Mouse (Mus musculus): ENCODE measurements around the gene Eif2ak3. TPM values are rescaled to one million over a fixed set of nuclear protein-coding genes. Genes with fewer than 3 reads are reported as not detected.
"Not testable (repeated sequence)": the region's sequence is repeated elsewhere in the genome, so short reads cannot be mapped to it uniquely, and the experiment has no call there.

The Eif2ak3 gene
- total RNA-seq (2021) = 1 to 10 TPM; 7.9 to 9.3 TPM

GRCm38 (mm10) chr6:70844002-70844804 lies at the start of gene Eif2ak3:
Eif2ak3 (plus strand) TSS chr6:70844515.
- intact Hi-C loops (cut with DNase I) = loop anchor here (2.0 kb wide), 1 partner anchor 37 kb away; no protein-coding TSS in a partner anchor
- DNase-seq (ENCODE audit: low spot score) = peak; percentile 99

DNA sequence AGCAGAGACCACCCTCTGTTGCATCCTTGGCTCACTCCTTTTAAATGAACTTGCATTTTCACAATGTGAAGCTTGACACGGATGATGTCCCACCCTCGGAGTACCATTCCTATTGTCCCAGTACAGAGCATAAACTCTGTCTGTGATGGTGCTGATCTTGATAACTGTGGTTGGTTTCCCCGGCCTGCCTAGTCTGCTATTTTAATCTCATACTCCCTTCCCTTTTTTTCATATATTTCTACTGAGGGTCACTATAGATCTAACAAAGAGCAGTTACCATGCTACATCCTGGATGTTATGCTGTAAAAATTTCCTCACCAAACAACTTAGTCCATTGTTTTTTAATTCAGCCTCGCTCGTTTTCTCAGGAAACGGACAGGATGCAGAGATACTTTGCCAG lies 47.4 kb upstream of the Eif2ak3 start:
- intact Hi-C loops (cut with DNase I) = no loop called here
- DNase-seq (ENCODE audit: low spot score) = no peak

DNA sequence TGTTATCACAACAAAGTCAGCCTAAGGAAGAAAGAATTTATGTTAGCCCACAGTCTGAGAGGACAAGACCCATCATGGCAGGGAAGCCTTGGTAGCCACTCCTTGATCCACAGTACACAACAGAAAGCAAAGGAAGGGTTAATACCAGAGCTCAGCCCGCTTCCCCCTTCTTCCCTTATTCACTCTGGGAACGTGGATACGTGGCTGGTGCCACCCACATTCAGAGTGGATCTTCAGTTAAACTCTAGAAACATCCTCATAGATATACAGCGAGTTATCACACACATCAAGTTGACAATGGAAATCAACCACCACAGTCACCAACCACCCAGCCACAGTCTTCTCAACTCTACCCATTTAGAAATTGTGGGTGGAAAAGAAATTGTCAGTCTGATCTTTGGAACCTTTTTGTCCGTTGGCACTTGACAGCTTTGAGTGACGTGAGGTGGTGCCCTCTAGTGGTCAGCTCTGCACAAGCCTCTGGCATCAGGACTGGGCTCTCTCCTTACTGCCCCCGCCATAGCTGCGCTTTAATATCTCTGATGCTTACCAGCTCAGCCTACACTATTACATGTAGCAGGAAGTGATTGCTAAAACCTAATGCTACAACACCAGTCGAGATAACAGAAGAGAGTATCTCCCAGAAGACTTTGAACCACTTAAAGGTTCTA lies 46.6 kb upstream of the Eif2ak3 start:
- intact Hi-C loops (cut with DNase I) = no loop called here
- no peak for DNase-seq (ENCODE audit: low spot score)

DNA sequence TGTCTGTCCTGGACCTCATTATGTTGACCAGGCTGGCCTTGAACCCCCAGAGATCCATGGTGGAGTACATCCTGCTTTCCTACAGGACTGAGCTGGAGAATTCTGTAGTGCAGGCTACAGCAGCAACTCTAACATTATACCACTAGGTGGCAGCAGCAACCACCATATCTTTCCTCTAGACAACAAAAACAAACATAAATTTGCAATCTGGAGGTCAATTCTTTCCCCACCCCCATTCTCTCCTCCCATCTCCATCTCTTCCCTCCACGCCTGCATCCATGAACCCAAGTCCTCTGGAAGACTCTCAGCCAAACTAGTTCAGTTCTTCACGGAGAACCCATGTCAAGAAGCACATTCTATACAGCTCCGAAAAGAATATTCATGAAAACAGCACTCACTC lies 39.7 kb upstream of the Eif2ak3 start:
- DNase-seq (ENCODE audit: low spot score) = no peak
- intact Hi-C loops (cut with DNase I) = no loop called here

DNA sequence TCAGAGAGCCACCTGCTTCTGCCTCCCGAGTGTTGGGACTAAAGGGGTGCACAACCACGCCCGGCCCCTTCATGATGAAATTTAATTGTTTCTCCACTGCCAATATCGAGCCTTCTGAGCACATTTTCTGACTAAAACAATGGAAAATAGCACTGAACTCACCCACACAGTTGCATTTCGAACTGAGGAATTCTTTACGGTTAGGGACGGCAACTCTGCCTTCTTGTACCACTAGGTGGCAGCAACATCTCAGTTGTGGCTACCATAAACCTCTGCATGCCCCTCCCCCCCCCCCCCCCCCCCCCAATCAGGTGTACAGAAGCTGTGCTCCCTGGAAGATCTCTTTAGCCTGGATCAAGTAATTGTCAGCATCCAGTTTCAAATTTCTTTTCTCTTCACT lies 39.0 kb upstream of the Eif2ak3 start:
- intact Hi-C loops (cut with DNase I) = no loop called here
- DNase-seq (ENCODE audit: low spot score) = no peak

DNA sequence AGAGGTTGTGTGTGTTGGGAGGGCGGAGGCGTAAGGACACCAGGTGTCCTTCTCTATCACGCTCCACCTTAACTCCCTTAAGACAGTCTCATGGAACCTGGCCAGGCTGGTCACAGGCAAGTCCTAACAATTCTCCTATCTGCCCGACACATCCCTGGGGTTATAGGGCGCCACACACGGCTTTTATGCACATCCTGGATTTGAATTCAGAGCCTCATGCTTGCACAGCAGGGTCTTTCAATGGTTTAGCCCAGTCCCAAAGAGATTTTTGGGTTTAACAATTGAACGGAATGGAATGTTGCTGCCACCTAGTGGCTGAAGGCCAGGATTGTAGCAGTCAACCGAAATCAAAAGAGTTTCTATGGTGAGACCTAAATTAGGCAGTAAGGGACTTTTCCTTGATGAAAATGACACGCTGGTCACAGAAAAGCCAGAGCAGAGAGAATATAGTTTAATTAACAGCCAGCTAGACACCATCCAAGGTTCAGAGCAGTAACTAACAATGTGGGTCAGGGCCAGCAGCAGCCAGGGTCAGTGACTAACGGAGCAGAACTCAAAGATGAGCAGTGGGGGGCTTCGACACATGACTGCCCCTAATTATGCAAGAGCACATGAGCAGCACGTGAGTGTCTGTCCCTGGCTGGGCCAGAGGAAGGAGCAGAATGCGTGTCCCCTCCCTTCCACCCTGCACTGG lies 38.3 kb upstream of the Eif2ak3 start:
- DNase-seq (ENCODE audit: low spot score) = no peak
- intact Hi-C loops (cut with DNase I) = no loop called here

DNA sequence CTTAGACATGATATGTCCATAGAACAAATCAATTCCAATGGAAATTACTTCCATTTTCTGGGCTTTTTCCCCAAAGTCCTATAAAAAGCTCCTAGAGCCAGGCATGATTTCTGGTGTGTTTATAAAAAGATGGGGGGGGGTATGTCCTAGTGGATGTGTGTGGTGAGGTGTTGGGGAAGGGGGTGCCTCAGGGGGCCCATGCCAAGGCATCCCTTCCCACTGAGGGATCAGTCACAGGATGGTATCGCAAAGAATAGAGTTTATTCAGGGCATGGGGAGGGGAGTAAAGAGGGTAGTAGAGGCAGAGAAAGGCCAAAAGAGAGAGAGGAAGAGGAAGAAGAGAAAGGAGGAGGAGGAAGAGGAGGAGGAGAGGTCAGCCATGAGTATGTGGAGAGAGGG lies 37.8 kb upstream of the Eif2ak3 start:
- DNase-seq (ENCODE audit: low spot score) = no peak
- intact Hi-C loops (cut with DNase I) = no loop called here

- intact Hi-C loops (cut with DNase I) = no loop called here
- DNase-seq (ENCODE audit: low spot score) = no peak
Observed at GRCm38 (mm10) chr6:70810524-70810923, 33.8 kb upstream of the Eif2ak3 start.

DNA sequence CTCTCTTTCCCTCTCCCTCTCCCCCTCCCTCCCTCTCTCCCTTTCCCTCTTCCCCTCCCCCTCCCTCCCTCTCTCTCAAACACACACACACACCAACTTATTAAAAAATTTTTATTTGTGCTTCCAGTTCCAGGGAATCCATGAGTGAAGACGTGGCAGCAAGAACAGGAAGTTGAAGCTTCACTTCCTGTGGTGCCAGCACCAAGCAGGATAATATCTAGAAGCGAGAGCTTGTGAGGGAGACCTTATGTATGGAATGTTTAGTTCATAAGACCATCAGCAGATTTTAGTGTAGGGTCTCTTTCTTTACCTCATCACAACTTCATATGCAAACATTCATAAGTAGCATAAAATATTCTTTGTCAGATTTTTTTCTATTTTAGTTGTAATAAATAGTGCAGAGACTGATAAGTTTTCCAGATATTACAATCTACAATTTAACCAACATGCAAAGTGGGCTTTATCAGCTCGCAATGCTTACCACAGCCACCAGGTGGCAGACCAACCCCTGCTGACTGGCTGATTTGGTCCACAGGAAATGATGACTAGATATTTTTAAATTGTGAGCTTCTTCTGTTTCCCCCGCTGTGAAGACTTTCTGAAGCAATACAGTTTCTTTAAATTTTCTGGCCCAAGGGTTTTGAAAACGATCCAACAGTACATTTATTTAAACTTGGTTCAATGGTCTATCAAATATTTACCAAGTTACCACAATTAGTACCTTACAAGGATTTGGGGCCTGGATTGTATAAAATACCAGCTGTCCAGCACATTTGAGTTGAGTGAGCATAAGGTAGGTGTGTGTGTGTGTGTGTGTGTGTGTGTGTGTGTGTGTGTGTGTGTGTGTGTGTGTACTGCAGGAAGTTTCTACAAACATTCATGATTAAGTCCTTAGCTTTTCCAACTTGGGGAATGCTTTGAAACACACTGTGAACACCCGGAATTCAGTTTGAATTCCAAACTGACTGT lies 32.5 kb upstream of the Eif2ak3 start:
- intact Hi-C loops (cut with DNase I) = loop anchor here (1.0 to 2.0 kb wide), 2 partner anchors 31 to 69 kb away; no protein-coding TSS in a partner anchor
- peak; percentile 48 for DNase-seq (ENCODE audit: low spot score)

GRCm38 (mm10) chr6:70812526-70812895 lies 31.8 kb upstream of the Eif2ak3 start:
- intact Hi-C loops (cut with DNase I) = loop anchor here (1.0 to 2.0 kb wide), 2 partner anchors 30 to 69 kb away; no protein-coding TSS in a partner anchor
- DNase-seq (ENCODE audit: low spot score) = no peak

DNA sequence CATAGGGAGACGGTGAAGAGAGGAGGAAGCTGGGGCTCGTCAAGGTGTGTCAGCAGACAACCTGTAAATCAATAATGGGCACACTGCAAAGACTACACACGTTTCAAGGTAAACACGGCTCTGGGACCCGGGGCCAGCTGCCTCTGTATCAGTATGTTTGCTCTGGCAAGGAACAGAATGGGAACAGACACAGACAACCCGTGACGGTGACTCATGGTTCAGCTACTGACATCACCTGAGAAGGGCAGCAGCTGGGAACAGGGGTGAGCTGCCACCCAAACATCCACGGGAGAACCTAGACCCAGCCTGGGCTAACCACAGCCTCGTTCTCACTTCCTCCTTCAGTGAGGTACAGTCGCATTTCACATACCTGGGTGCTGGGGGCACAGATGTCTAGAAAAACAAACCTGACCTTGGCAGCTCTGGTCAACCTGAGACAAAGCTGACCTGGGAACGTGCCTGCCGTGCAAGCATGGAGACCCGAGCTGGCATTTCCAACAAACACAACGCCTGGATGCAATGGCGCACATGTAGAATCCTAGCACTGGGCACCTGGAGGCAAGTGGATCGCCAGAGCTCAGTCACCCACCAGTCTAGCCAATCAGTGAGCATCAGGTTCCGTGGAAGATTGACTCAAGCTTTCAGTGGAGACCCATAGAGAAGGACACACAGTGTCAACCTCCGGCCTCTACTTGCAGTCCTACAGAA lies 30.2 kb upstream of the Eif2ak3 start:
- intact Hi-C loops (cut with DNase I) = loop anchor here (2.0 kb wide), 1 partner anchor 29 kb away; no protein-coding TSS in a partner anchor
- DNase-seq (ENCODE audit: low spot score) = no peak

DNA sequence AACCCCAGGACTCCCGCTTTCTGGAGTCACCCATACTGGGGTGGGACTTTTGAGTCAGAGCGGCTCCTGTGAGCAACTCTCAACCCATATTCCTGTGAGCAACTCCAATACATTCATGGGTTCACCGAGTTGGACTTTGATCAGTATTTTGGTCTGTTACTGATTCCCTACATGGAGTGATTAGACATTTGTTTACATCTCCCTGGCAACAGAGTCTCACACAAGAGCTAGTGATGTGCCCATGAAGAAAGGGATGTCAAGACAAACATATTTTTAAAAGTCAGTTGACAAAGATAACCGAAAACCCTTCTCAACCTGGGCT lies 29.7 kb upstream of the Eif2ak3 start:
- intact Hi-C loops (cut with DNase I) = no loop called here
- DNase-seq (ENCODE audit: low spot score) = no peak

DNA sequence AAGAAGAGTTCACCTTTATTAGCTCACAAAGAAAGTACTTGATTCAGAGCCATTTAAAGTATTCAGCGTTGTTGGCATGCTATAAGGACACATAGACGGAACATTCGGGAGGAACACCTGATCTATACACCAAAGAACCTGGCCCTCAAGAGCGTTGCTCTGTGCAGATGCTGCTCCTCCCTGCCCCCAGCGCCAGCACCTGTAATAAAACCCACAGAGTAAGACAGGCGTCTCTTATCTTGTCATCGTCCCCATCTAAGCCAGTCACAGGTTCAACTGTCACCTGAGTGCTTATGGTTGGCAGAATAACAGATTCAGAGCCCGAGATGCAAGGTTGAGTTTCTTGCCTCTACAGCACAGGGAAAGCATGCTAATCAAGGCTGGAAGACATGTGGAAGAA lies 28.8 kb upstream of the Eif2ak3 start:
- intact Hi-C loops (cut with DNase I) = no loop called here
- no peak for DNase-seq (ENCODE audit: low spot score)

GRCm38 (mm10) chr6:70821566-70821965 lies 22.7 kb upstream of the Eif2ak3 start:
- DNase-seq (ENCODE audit: low spot score) = no peak
- intact Hi-C loops (cut with DNase I) = no loop called here

GRCm38 (mm10) chr6:70822386-70822910 lies 21.9 kb upstream of the Eif2ak3 start:
- intact Hi-C loops (cut with DNase I) = no loop called here
- no peak for DNase-seq (ENCODE audit: low spot score)

DNA sequence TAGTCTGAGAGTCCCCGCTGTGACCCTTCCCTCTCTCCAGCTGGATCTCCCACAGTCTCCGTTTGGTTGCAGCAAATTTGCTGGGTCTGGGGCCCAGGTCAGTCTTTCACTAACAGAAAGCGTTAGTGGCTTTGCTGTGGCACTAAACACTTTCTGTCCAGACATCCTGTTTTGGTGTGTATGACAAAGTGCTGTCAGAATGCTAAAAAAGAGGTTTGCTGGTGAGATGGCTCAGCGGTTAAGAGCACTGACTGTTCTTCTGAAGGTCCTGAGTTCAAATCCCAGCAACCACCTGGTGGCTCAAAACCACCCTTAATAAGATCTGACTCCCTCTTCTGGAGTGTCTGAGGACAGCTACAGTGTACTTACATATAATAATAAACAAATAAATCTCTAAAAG lies 21.0 kb upstream of the Eif2ak3 start:
- intact Hi-C loops (cut with DNase I) = not testable (repeated sequence)

DNA sequence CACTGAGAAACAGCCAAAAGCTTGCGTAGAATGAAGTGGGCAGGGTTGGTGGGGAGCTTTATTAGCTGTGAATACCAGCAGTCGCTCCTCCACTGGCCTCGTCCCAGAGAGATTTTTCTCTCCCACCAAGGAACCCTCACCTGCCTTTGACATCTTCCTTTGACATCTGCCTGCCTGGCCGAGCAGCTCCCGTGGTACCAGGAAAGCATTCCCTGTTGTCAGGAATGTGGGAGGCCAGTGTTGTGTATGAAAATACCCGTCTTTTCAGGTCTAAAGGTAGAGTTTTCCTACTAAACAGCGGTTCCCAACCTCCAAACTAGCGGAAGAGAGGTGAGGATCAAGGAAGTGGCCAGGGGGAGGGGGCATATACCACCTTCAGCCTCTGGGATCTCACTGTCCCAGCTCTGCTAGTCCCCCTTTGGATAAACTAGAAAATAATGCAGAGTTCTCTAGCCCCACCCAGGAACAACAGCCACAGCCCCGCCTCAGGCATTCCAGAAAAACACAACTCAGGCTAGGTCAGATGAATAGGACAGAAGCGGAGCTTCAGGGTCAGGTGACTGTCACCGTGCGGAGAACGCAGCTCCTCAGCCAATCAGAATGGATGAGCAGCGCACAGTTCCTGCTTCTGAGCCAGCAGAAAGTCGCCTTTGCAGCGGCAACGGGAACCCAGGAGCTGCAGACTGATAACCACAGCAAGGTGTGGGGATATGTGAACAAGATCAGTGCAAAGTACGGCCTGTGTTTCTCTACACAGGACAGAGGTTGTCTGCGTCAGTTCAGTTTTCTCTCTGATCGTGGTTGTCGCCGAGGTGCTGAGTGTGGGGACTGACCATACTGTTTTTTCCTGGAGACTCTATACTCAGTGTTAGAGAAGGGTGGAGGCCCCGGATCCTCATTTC lies 20.0 kb upstream of the Eif2ak3 start:
- intact Hi-C loops (cut with DNase I) = loop anchor here (2.0 kb wide), 1 partner anchor 16 kb away; no protein-coding TSS in a partner anchor

More for the DNA sequence above, 21.0 kb upstream of the Eif2ak3 start:
- not testable (repeated sequence) for DNase-seq (ENCODE audit: low spot score)

DNA sequence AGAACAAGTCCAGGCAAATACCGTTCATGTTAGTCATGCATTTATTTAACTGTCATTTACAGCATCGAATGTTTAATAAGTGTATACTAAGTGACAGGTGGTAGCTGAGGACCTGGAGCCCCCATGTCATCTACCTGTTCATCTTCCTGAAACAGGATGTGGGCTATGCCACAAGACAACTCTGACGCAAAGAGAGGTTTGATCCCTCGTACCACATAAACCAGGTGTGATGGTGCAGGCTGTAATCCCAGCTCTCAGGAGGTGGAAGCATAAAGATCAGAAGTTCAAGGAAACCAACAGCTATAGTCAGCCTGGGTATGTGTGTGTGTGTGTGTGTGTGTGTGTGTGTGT lies 19.4 kb upstream of the Eif2ak3 start:
- intact Hi-C loops (cut with DNase I) = loop anchor here (2.0 kb wide), 1 partner anchor 16 kb away; no protein-coding TSS in a partner anchor
- DNase-seq (ENCODE audit: low spot score) = no peak

More for the DNA sequence above, 20.0 kb upstream of the Eif2ak3 start:
- DNase-seq (ENCODE audit: low spot score) = peak; percentile 52
